Mouse (Mus musculus): ENCODE results near the gene Otulinl. TPM values are rescaled to one million over a fixed set of nuclear protein-coding genes. Genes with fewer than 3 reads are reported as not detected.

Gene Otulinl
- polyA plus RNA-seq, 1 experiment: 1.4 TPM

GRCm38 (mm10) chr15:27670708-27671107 is 10.7 kb downstream of the Otulinl start:
- no peak for TF ChIP-seq FLI1 (IDR thresholded peaks at IDR 0.05; ENCODE audit: low read length)
- no peak for TF ChIP-seq GATA1 (IDR thresholded peaks at IDR 0.05; ENCODE audit: borderline replicate concordance, low read length)
- Histone ChIP-seq H3K4me3 (replicated peaks) (no peak overlapping the region), H3K4me1 (peaks cover 66% of the 10 kb centered on the region), H3K27me3 (replicated peaks) (peaks cover 8% of the 10 kb centered on the region), H3K9me3 (no peaks in the 10 kb centered on the region), H3K36me3 (replicated peaks; ENCODE audit: low read length) (no peaks in the 10 kb centered on the region)

GRCm38 (mm10) chr15:27669931-27670411 is 11.4 kb downstream of the Otulinl start:
- Histone ChIP-seq H3K4me3 (replicated peaks) (no peak overlapping the region), H3K4me1 (peaks cover 65% of the 10 kb centered on the region)

GRCm38 (mm10) chr15:27669276-27669675 is 12.1 kb downstream of the Otulinl start:
- no peak for TF ChIP-seq FLI1 (IDR thresholded peaks at IDR 0.05; ENCODE audit: low read length)
- TF ChIP-seq GATA1 (IDR thresholded peaks at IDR 0.05; ENCODE audit: borderline replicate concordance, low read length): no peak
- Histone ChIP-seq H3K4me3 (replicated peaks) (no peak overlapping the region), H3K36me3 (replicated peaks; ENCODE audit: low read length) (no peaks in the 10 kb centered on the region), H3K4me1 (peaks cover 60% of the 10 kb centered on the region), H3K9me3 (no peaks in the 10 kb centered on the region), H3K27me3 (replicated peaks) (peaks cover 5% of the 10 kb centered on the region)

More at GRCm38 (mm10) chr15:27669931-27670411, 11.4 kb downstream of the Otulinl start:
- TF ChIP-seq FLI1 (IDR thresholded peaks at IDR 0.05; ENCODE audit: low read length) (no peak), GATA1 (IDR thresholded peaks at IDR 0.05; ENCODE audit: borderline replicate concordance, low read length) (no peak)
- peaks cover 5% of the 10 kb centered on the region for H3K27me3 ChIP-seq (replicated peaks)
- H3K9me3 ChIP-seq: no peaks in the 10 kb centered on the region
- no peaks in the 10 kb centered on the region for H3K36me3 ChIP-seq (replicated peaks; ENCODE audit: low read length)

GRCm38 (mm10) chr15:27668557-27668956 is 12.8 kb downstream of the Otulinl start:
- Histone ChIP-seq H3K4me1 (peaks cover 59% of the 10 kb centered on the region), H3K9me3 (peaks cover 4% of the 10 kb centered on the region; the same call in 1 of the 2 replicates), H3K4me3 (replicated peaks) (no peak overlapping the region), H3K36me3 (replicated peaks; ENCODE audit: low read length) (peaks cover 6% of the 10 kb centered on the region), H3K27me3 (replicated peaks) (peaks cover 3% of the 10 kb centered on the region)
- TF ChIP-seq FLI1 (IDR thresholded peaks at IDR 0.05; ENCODE audit: low read length) (no peak), GATA1 (IDR thresholded peaks at IDR 0.05; ENCODE audit: borderline replicate concordance, low read length) (no peak)

DNA sequence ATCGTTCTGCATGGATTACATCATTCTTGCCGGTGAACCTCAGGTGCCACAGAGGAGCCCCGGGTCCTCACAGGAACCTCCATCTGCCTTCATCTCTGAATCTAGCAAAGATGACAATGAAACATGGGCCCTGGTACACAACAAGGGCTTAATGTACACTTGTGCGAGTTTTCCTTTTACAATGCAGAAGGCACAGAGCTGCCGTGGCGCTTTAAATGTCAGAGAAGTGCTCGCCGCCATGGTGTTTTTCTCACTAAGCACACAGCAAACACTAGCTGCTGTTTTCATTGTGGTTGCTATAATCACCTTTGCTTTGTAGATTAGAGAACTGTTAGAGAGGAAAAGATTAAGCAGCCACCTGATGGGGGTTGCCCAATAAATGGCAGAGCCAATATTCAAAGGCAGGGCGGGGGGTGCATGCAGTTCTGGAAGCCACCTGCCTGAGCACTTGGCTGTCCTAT is 13.3 kb downstream of the Otulinl start:
- Histone ChIP-seq H3K4me1 (peaks cover 56% of the 10 kb centered on the region), H3K27me3 (replicated peaks) (no peaks in the 10 kb centered on the region), H3K9me3 (peaks cover 4% of the 10 kb centered on the region; the same call in 1 of the 2 replicates), H3K4me3 (replicated peaks) (no peak overlapping the region), H3K36me3 (replicated peaks; ENCODE audit: low read length) (peaks cover 11% of the 10 kb centered on the region)
- TF ChIP-seq FLI1 (IDR thresholded peaks at IDR 0.05; ENCODE audit: low read length) (no peak), GATA1 (IDR thresholded peaks at IDR 0.05; ENCODE audit: borderline replicate concordance, low read length) (no peak)

- Histone ChIP-seq H3K27me3 (replicated peaks) (no peaks in the 10 kb centered on the region), H3K4me3 (replicated peaks) (no peak overlapping the region), H3K9me3 (peaks cover 4% of the 10 kb centered on the region; the same call in 1 of the 2 replicates), H3K4me1 (peaks cover 50% of the 10 kb centered on the region), H3K36me3 (replicated peaks; ENCODE audit: low read length) (peaks cover 11% of the 10 kb centered on the region)
- TF ChIP-seq GATA1 (IDR thresholded peaks at IDR 0.05; ENCODE audit: borderline replicate concordance, low read length) (no peak), FLI1 (IDR thresholded peaks at IDR 0.05; ENCODE audit: low read length) (no peak)
Measured at GRCm38 (mm10) chr15:27666911-27667539, 14.4 kb downstream of the Otulinl start.

DNA sequence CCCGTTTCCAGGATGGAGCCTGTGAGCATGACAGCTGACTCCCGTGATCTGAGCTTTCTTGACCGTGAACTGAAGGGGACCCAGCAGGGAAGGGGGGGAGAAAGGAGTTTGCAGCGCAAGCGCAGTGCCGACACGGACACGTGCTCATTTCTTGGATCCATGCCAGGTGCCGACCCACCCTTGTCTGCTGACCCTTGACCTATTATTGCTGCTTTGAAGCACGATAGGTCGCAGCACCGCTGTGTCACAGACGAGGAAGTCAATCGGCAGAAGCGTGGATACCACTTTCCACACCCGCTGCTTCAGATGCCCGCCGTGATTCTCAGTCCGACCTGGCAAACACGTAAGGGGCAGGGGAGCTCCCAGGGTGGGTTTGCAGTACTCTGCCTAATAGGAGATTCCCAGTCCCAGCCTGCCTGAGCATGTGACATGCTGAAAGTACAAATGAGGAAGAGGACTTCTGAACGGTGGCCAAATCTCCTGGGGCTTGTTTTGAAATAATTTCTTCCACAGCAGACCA is 15.9 kb downstream of the Otulinl start:
- TF ChIP-seq GATA1 (IDR thresholded peaks at IDR 0.05; ENCODE audit: borderline replicate concordance, low read length) (no peak), FLI1 (IDR thresholded peaks at IDR 0.05; ENCODE audit: low read length) (no peak)
- Histone ChIP-seq H3K4me1 (peaks cover 35% of the 10 kb centered on the region), H3K27me3 (replicated peaks) (no peaks in the 10 kb centered on the region), H3K9me3 (peaks cover 4% of the 10 kb centered on the region; the same call in 1 of the 2 replicates), H3K4me3 (replicated peaks) (no peak overlapping the region), H3K36me3 (replicated peaks; ENCODE audit: low read length) (peaks cover 11% of the 10 kb centered on the region)

GRCm38 (mm10) chr15:27664126-27664525 is 17.3 kb downstream of the Otulinl start:
- H3K4me1 ChIP-seq: peaks cover 30% of the 10 kb centered on the region
- H3K27me3 ChIP-seq (replicated peaks): no peaks in the 10 kb centered on the region

GRCm38 (mm10) chr15:27662699-27663098 is 18.7 kb downstream of the Otulinl start:
- Histone ChIP-seq H3K36me3 (replicated peaks; ENCODE audit: low read length) (peaks cover 16% of the 10 kb centered on the region), H3K4me1 (peaks cover 24% of the 10 kb centered on the region), H3K27me3 (replicated peaks) (no peaks in the 10 kb centered on the region), H3K9me3 (peaks cover 11% of the 10 kb centered on the region; the same call in 1 of the 2 replicates), H3K4me3 (replicated peaks) (no peak overlapping the region)
- no peak for TF ChIP-seq GATA1 (IDR thresholded peaks at IDR 0.05; ENCODE audit: borderline replicate concordance, low read length)
- no peak for TF ChIP-seq FLI1 (IDR thresholded peaks at IDR 0.05; ENCODE audit: low read length)

More at GRCm38 (mm10) chr15:27664126-27664525, 17.3 kb downstream of the Otulinl start:
- H3K4me3 ChIP-seq (replicated peaks): no peak overlapping the region
- H3K36me3 ChIP-seq (replicated peaks; ENCODE audit: low read length): peaks cover 11% of the 10 kb centered on the region
- no peak for TF ChIP-seq GATA1 (IDR thresholded peaks at IDR 0.05; ENCODE audit: borderline replicate concordance, low read length)
- no peak for TF ChIP-seq FLI1 (IDR thresholded peaks at IDR 0.05; ENCODE audit: low read length)
- H3K9me3 ChIP-seq: peaks cover 4% of the 10 kb centered on the region; the same call in 1 of the 2 replicates

GRCm38 (mm10) chr15:27661696-27662095 is 19.7 kb downstream of the Otulinl start:
- no peak for TF ChIP-seq GATA1 (IDR thresholded peaks at IDR 0.05; ENCODE audit: borderline replicate concordance, low read length)
- no peak for TF ChIP-seq FLI1 (IDR thresholded peaks at IDR 0.05; ENCODE audit: low read length)
- no peak overlapping the region for H3K4me3 ChIP-seq (replicated peaks)
- peaks cover 11% of the 10 kb centered on the region; the same call in 1 of the 2 replicates for H3K9me3 ChIP-seq
- peaks cover 16% of the 10 kb centered on the region for H3K4me1 ChIP-seq
- peaks cover 17% of the 10 kb centered on the region for H3K36me3 ChIP-seq (replicated peaks; ENCODE audit: low read length)
- no peaks in the 10 kb centered on the region for H3K27me3 ChIP-seq (replicated peaks)
